Mouse (Mus musculus): ENCODE results near the gene Mycbpap. TPM values are rescaled to one million over a fixed set of nuclear protein-coding genes. Genes with fewer than 3 reads are reported as not detected.

Gene Mycbpap
- polyA plus RNA-seq, 1 experiment from 2014 or later = 4.6 TPM

GRCm38 (mm10) chr11:94486001-94486400 is 35.5 kb downstream of the Mycbpap start, which contains the start of gene Spata20:
Spata20 (minus strand) TSS chr11:94486179.
- peaks cover 81% of the 10 kb centered on the region for H3K27me3 ChIP-seq (ENCODE audit: insufficient read depth, poor library complexity, severe bottlenecking)
- H3K4me1 ChIP-seq (replicated peaks) = peaks cover 36% of the 10 kb centered on the region
- whole genome bisulfite sequencing = 5% methylated on average over 24 of the region's 24 CpGs

GRCm38 (mm10) chr11:94485223-94485622 is 36.3 kb downstream of the Mycbpap start:
- Histone ChIP-seq H3K4me1 (replicated peaks) (peaks cover 32% of the 10 kb centered on the region), H3K9me3 (no peaks in the 10 kb centered on the region), H3K27ac (no peak overlapping the region), H3K4me3 (no peak overlapping the region), H3K36me3 (no peaks in the 10 kb centered on the region), H3K27me3 (ENCODE audit: insufficient read depth, poor library complexity, severe bottlenecking) (peaks cover 81% of the 10 kb centered on the region)
- no peak for DNase-seq (ENCODE audit: low spot score)
- WGBS = 79% methylated on average over 5 of the region's 5 CpGs

More at GRCm38 (mm10) chr11:94486001-94486400, 35.5 kb downstream of the Mycbpap start, which contains the start of gene Spata20:
- Histone ChIP-seq H3K36me3 (no peaks in the 10 kb centered on the region), H3K4me3 (0 out of 2 replicates have a peak within 1 kb of the TSS, but pooled peaks have one; percentile 24), H3K9me3 (no peaks in the 10 kb centered on the region), H3K27ac (no peak within 1 kb of the TSS)
- DNase-seq (ENCODE audit: low spot score) = peak; percentile 86

- Histone ChIP-seq H3K4me1 (replicated peaks) (peaks cover 30% of the 10 kb centered on the region), H3K27ac (no peak overlapping the region), H3K9me3 (no peaks in the 10 kb centered on the region), H3K27me3 (ENCODE audit: insufficient read depth, poor library complexity, severe bottlenecking) (peaks cover 80% of the 10 kb centered on the region), H3K36me3 (no peaks in the 10 kb centered on the region), H3K4me3 (no peak overlapping the region)
- no peak for DNase-seq (ENCODE audit: low spot score)
- 88% methylated on average over 9 of the region's 9 CpGs for WGBS
These were observed 36.9 kb downstream of the Mycbpap start for GRCm38 (mm10) chr11:94484636-94485035.

GRCm38 (mm10) chr11:94483921-94484320 is 37.6 kb downstream of the Mycbpap start:
- Histone ChIP-seq H3K27ac (no peak overlapping the region), H3K9me3 (no peaks in the 10 kb centered on the region), H3K27me3 (ENCODE audit: insufficient read depth, poor library complexity, severe bottlenecking) (peaks cover 80% of the 10 kb centered on the region), H3K4me3 (no peak overlapping the region), H3K4me1 (replicated peaks) (peaks cover 24% of the 10 kb centered on the region), H3K36me3 (no peaks in the 10 kb centered on the region)
- WGBS = 79% methylated on average over 14 of the region's 14 CpGs
- DNase-seq (ENCODE audit: low spot score) = no peak

GRCm38 (mm10) chr11:94483436-94483835 is 38.1 kb downstream of the Mycbpap start:
- peaks cover 81% of the 10 kb centered on the region for H3K27me3 ChIP-seq (ENCODE audit: insufficient read depth, poor library complexity, severe bottlenecking)
- H3K4me3 ChIP-seq = no peak overlapping the region
- no peaks in the 10 kb centered on the region for H3K36me3 ChIP-seq
- H3K4me1 ChIP-seq (replicated peaks) = peaks cover 24% of the 10 kb centered on the region
- no peak overlapping the region for H3K27ac ChIP-seq
- no peak for DNase-seq (ENCODE audit: low spot score)
- H3K9me3 ChIP-seq = no peaks in the 10 kb centered on the region
- WGBS = 77% methylated on average over 11 of the region's 11 CpGs

- H3K36me3 ChIP-seq = no peaks in the 10 kb centered on the region
- peaks cover 83% of the 10 kb centered on the region for H3K27me3 ChIP-seq (ENCODE audit: insufficient read depth, poor library complexity, severe bottlenecking)
- no peaks in the 10 kb centered on the region for H3K9me3 ChIP-seq
- no peak overlapping the region for H3K4me3 ChIP-seq
- 91% methylated on average over 11 of the region's 11 CpGs for WGBS
- no peak overlapping the region for H3K27ac ChIP-seq
- DNase-seq (ENCODE audit: low spot score) = no peak
- peaks cover 24% of the 10 kb centered on the region for H3K4me1 ChIP-seq (replicated peaks)
These were observed 38.8 kb downstream of the Mycbpap start for GRCm38 (mm10) chr11:94482738-94483137.

- DNase-seq (ENCODE audit: low spot score) = no peak
- no peak overlapping the region for H3K27ac ChIP-seq
- H3K4me3 ChIP-seq = no peak overlapping the region
- WGBS = 86% methylated on average over 7 of the region's 7 CpGs
- H3K4me1 ChIP-seq (replicated peaks) = peaks cover 24% of the 10 kb centered on the region
- no peaks in the 10 kb centered on the region for H3K9me3 ChIP-seq
- H3K36me3 ChIP-seq = no peaks in the 10 kb centered on the region
- peaks cover 83% of the 10 kb centered on the region for H3K27me3 ChIP-seq (ENCODE audit: insufficient read depth, poor library complexity, severe bottlenecking)
These were observed 39.6 kb downstream of the Mycbpap start for GRCm38 (mm10) chr11:94481963-94482362.

GRCm38 (mm10) chr11:94480382-94480781 is 41.2 kb downstream of the Mycbpap start:
- peaks cover 29% of the 10 kb centered on the region for H3K4me1 ChIP-seq (replicated peaks)
- H3K27ac ChIP-seq = no peak overlapping the region
- peaks cover 83% of the 10 kb centered on the region for H3K27me3 ChIP-seq (ENCODE audit: insufficient read depth, poor library complexity, severe bottlenecking)
- H3K36me3 ChIP-seq = no peaks in the 10 kb centered on the region
- 90% methylated on average over 9 of the region's 9 CpGs for WGBS
- no peak overlapping the region for H3K4me3 ChIP-seq
- no peaks in the 10 kb centered on the region for H3K9me3 ChIP-seq
- DNase-seq (ENCODE audit: low spot score) = no peak

- 70% methylated on average over 6 of the region's 6 CpGs for WGBS
- Histone ChIP-seq H3K9me3 (no peaks in the 10 kb centered on the region), H3K4me1 (replicated peaks) (peaks cover 46% of the 10 kb centered on the region), H3K27me3 (ENCODE audit: insufficient read depth, poor library complexity, severe bottlenecking) (peaks cover 97% of the 10 kb centered on the region), H3K36me3 (no peaks in the 10 kb centered on the region), H3K4me3 (no peak overlapping the region), H3K27ac (peak overlapping the region; percentile 42; the same call in 1 of the 2 replicates)
- DNase-seq (ENCODE audit: low spot score) = no peak
These were observed 43.9 kb downstream of the Mycbpap start for GRCm38 (mm10) chr11:94477651-94478050.

GRCm38 (mm10) chr11:94475722-94476121 is 45.8 kb downstream of the Mycbpap start:
- H3K9me3 ChIP-seq = no peaks in the 10 kb centered on the region
- no peak for DNase-seq (ENCODE audit: low spot score)
- H3K36me3 ChIP-seq = no peaks in the 10 kb centered on the region
- peaks cover 61% of the 10 kb centered on the region for H3K4me1 ChIP-seq (replicated peaks)
- H3K4me3 ChIP-seq = no peak overlapping the region
- WGBS = 14% methylated on average over 11 of the region's 11 CpGs
- H3K27me3 ChIP-seq (ENCODE audit: insufficient read depth, poor library complexity, severe bottlenecking) = peaks cover 98% of the 10 kb centered on the region
- H3K27ac ChIP-seq = no peak overlapping the region

GRCm38 (mm10) chr11:94474544-94474910 is 47.0 kb downstream of the Mycbpap start:
- no peak for DNase-seq (ENCODE audit: low spot score)
- Histone ChIP-seq H3K36me3 (no peaks in the 10 kb centered on the region), H3K4me1 (replicated peaks) (peaks cover 69% of the 10 kb centered on the region), H3K27me3 (ENCODE audit: insufficient read depth, poor library complexity, severe bottlenecking) (peaks cover 100% of the 10 kb centered on the region), H3K9me3 (no peaks in the 10 kb centered on the region), H3K4me3 (peak overlapping the region; percentile 91), H3K27ac (peak overlapping the region; percentile 94)
- 2% methylated on average over 11 of the region's 11 CpGs for whole genome bisulfite sequencing

- under 1% methylated on average over 49 of the region's 71 CpGs for WGBS
- H3K36me3 ChIP-seq = no peaks in the 10 kb centered on the region
- no peaks in the 10 kb centered on the region for H3K9me3 ChIP-seq
- H3K27me3 ChIP-seq (ENCODE audit: insufficient read depth, poor library complexity, severe bottlenecking) = peaks cover 94% of the 10 kb centered on the region
- H3K4me1 ChIP-seq (replicated peaks) = peaks cover 75% of the 10 kb centered on the region
- DNase-seq (ENCODE audit: low spot score) = peak; percentile 91
- H3K4me3 ChIP-seq = peak within 1 kb of the TSS; percentile 91
- H3K27ac ChIP-seq = peak within 1 kb of the TSS; percentile 94
These were observed 47.6 kb downstream of the Mycbpap start, which contains the start of gene Cacna1g for GRCm38 (mm10) chr11:94473707-94474543. Cacna1g (minus strand) TSS chr11:94474198.

All from hindbrain, embryonic 10.5 days (tissue).